23 mouse cellular contexts compared by ENCODE assay signal in the genomic region with DNA sequence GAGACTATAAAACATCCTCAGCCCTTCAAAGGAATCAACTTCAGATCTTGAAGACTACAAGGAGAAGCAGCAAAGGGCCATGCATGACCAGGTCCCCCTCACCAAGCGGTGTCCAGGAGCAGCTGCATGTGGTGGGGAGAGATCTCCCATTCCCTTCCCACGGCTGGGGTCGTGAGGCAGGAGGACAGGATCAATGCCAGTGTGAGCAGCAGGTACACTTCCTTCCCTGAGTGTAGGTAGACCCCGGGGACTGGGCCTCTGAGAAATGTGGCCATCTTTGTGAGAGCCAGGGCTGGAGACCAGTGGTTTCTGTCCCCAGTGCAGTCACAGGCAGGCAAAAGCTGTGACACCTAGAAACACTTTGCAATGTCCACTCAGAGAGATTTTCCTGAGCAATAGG. TPM values are rescaled to one million over a fixed set of nuclear protein-coding genes. Genes with fewer than 3 reads are reported as not detected.
"Had no signal": no experiment of that assay in that cellular context is flagged by ENCODE, and none has a peak within 500 bp of the region (broad histone marks: within the 10 kb centered on the region; RNA-seq: fewer than 3 reads in every experiment).

No protein-coding gene starts in this region.

- DNase-seq: retina, postnatal 1 day; right cerebral cortex, adult 18-20 months; right cerebral cortex, postnatal 14 days; right cerebral cortex, postnatal 25 days; right cerebral cortex, postnatal 4 days; spleen, adult 18-20 months; thymus, adult 18-20 months; thymus, adult 2 months; thymus, postnatal 14 days; thymus, postnatal 25 days; thymus, postnatal 36 days; thymus, postnatal 4 days had no signal

- H3K9ac ChIP-seq: neural tube, embryonic 13.5 days; stomach, embryonic 15.5 days had no signal

- H3K27me3 ChIP-seq: neural tube, embryonic 13.5 days; stomach, embryonic 15.5 days had no signal

- H3K36me3 ChIP-seq: neural tube, embryonic 13.5 days; stomach, embryonic 15.5 days had no signal

- H3K4me2 ChIP-seq: neural tube, embryonic 13.5 days; stomach, embryonic 15.5 days had no signal

- H3K4me3 ChIP-seq: neural tube, embryonic 13.5 days; stomach, embryonic 15.5 days had no signal

- H3K4me1 ChIP-seq: neural tube, embryonic 13.5 days; stomach, embryonic 15.5 days had no signal

- H3K27ac ChIP-seq: neural tube, embryonic 13.5 days; stomach, embryonic 15.5 days; stomach, postnatal 0 days had no signal

- H3K9me3 ChIP-seq: stomach, embryonic 15.5 days had no signal

RNA-seq across cellular contexts. Expression of a gene that starts 21.8 kb away (rescaled TPM):
- total RNA-seq: neutrophil, adult 5-6 weeks had no signal
- polyA plus RNA-seq: neural tube, embryonic 13.5 days; neural tube, embryonic 14.5 days; small intestine, adult 2 months; spleen, adult 2 months; stomach, embryonic 14.5 days; stomach, embryonic 15.5 days; stomach, embryonic 16.5 days; stomach, postnatal 0 days; thymus, adult 2 months; thymus, postnatal 0 days; urinary bladder, adult 2 months had no signal

RNA-seq across cellular contexts. Expression of a gene that starts 35.8 kb away (rescaled TPM):
- total RNA-seq: neutrophil, adult 5-6 weeks had no signal
- polyA plus RNA-seq: neural tube, embryonic 13.5 days; neural tube, embryonic 14.5 days; small intestine, adult 2 months; spleen, adult 2 months; stomach, embryonic 14.5 days; stomach, embryonic 15.5 days; stomach, embryonic 16.5 days; stomach, postnatal 0 days; thymus, adult 2 months; thymus, postnatal 0 days; urinary bladder, adult 2 months had no signal

RNA-seq across cellular contexts. Expression of a gene that starts 44.1 kb away (rescaled TPM):
- total RNA-seq: neutrophil, adult 5-6 weeks had no signal
- polyA plus RNA-seq: neural tube, embryonic 13.5 days; neural tube, embryonic 14.5 days; small intestine, adult 2 months; spleen, adult 2 months; stomach, embryonic 14.5 days; stomach, embryonic 16.5 days; stomach, postnatal 0 days; thymus, adult 2 months; thymus, postnatal 0 days had no signal
